7 mouse cellular contexts compared by ENCODE assay signal in genomic region chr4:120667555-120667954, GRCm38 (mm10). TPM values are rescaled to one million over a fixed set of nuclear protein-coding genes. Genes with fewer than 3 reads are reported as not detected.
DNase-seq lines count a peak whose midpoint lies in the region; ATAC-seq and TF ChIP-seq lines count a peak whose summit lies in the region.

No protein-coding gene starts in this region.

- peaks cover 5% of the 10 kb centered on the region for H3K27me3 ChIP-seq in lung, postnatal 0 days (replicated peaks; ENCODE audit: insufficient read depth, low read length)
- H3K27me3 ChIP-seq in forebrain, embryonic 11.5 days (ENCODE audit: control insufficient read depth, insufficient read depth, low read length), result peaks cover 14% of the 10 kb centered on the region
- H3K27me3 ChIP-seq in limb, embryonic 14.5 days (ENCODE audit: control insufficient read depth, insufficient read depth, low read length), result peaks cover 33% of the 10 kb centered on the region
- H3K27me3 ChIP-seq in stomach, embryonic 15.5 days (replicated peaks), result peaks cover 6% of the 10 kb centered on the region; the same call in 1 of the 2 replicates

- H3K4me1 ChIP-seq in lung, postnatal 0 days (ENCODE audit: insufficient read depth, low read depth, low read length), result 0 out of 2 replicates have a peak, but pooled peaks cover 6% of the 10 kb centered on the region
- peaks cover 6% of the 10 kb centered on the region; the same call in 1 of the 2 replicates for H3K4me1 ChIP-seq in forebrain, embryonic 11.5 days (replicated peaks; ENCODE audit: control insufficient read depth, insufficient read depth, low read length)
- H3K4me1 ChIP-seq in limb, embryonic 14.5 days (ENCODE audit: control insufficient read depth, insufficient read depth, low read length), result 0 out of 2 replicates have a peak, but pooled peaks cover 6% of the 10 kb centered on the region
- peaks cover 9% of the 10 kb centered on the region for H3K4me1 ChIP-seq in stomach, embryonic 15.5 days

- peak overlapping the region; percentile 100 for H3K4me2 ChIP-seq in lung, postnatal 0 days (replicated peaks; ENCODE audit: low read depth, low read length)
- peak overlapping the region; percentile 100 for H3K4me2 ChIP-seq in forebrain, embryonic 11.5 days (ENCODE audit: low read depth, low read length, severe bottlenecking)
- peak overlapping the region; percentile 100 for H3K4me2 ChIP-seq in limb, embryonic 14.5 days (replicated peaks; ENCODE audit: low read depth, low read length, severe bottlenecking)
- peak overlapping the region; percentile 100 for H3K4me2 ChIP-seq in stomach, embryonic 15.5 days

- TF ChIP-seq POLR2A in limb, embryonic 14.5 days (IDR thresholded peaks at IDR 0.05; ENCODE audit: borderline replicate concordance, extremely low read depth, insufficient read depth, insufficient read length), result no peak

- TF ChIP-seq CTCF in lung, postnatal 0 days (IDR thresholded peaks at IDR 0.05), result no peak

- peak overlapping the region; percentile 53 for H3K4me3 ChIP-seq in lung, postnatal 0 days (ENCODE audit: low read depth, low read length)
- H3K4me3 ChIP-seq in forebrain, embryonic 11.5 days (ENCODE audit: low read depth, low read length), result peak overlapping the region; percentile 61
- H3K4me3 ChIP-seq in limb, embryonic 14.5 days (replicated peaks; ENCODE audit: low read length), result peak overlapping the region; percentile 53
- peak overlapping the region; percentile 57 for H3K4me3 ChIP-seq in stomach, embryonic 15.5 days (replicated peaks)

- no peak overlapping the region for H3K27ac ChIP-seq in lung, postnatal 0 days (ENCODE audit: low read length)
- H3K27ac ChIP-seq in forebrain, embryonic 11.5 days (ENCODE audit: low read depth, low read length), result no peak overlapping the region
- H3K27ac ChIP-seq in limb, embryonic 14.5 days (replicated peaks; ENCODE audit: low read depth, low read length), result no peak overlapping the region
- H3K27ac ChIP-seq in stomach, embryonic 15.5 days, result no peak overlapping the region

- WGBS in lung, postnatal 0 days, result 24% methylated on average over 10 of the region's 10 CpGs
- 12% methylated on average over 10 of the region's 10 CpGs for WGBS in forebrain, embryonic 11.5 days
- WGBS in limb, embryonic 14.5 days, result 13% methylated on average over 10 of the region's 10 CpGs
- WGBS in stomach, embryonic 15.5 days, result 22% methylated on average over 10 of the region's 10 CpGs

- no peak for TF ChIP-seq EP300 in lung, postnatal 0 days (IDR thresholded peaks at IDR 0.05)

- no peak for ATAC-seq in lung, postnatal 0 days
- ATAC-seq in forebrain, embryonic 11.5 days (replicated peaks; ENCODE audit: low FRiP score), result no peak
- ATAC-seq in limb, embryonic 14.5 days (ENCODE audit: low FRiP score, low read depth), result no peak
- no peak for ATAC-seq in stomach, embryonic 15.5 days (ENCODE audit: insufficient read depth, low FRiP score, low read depth)
- ATAC-seq in megakaryocyte progenitor cell, adult 5-6 weeks (replicated peaks; ENCODE audit: poor library complexity), result no peak

- H3K36me3 ChIP-seq in lung, postnatal 0 days (ENCODE audit: insufficient read depth, low read length), result no peaks in the 10 kb centered on the region
- no peaks in the 10 kb centered on the region for H3K36me3 ChIP-seq in forebrain, embryonic 11.5 days (ENCODE audit: control insufficient read depth, insufficient read depth, low read length)
- no peaks in the 10 kb centered on the region for H3K36me3 ChIP-seq in limb, embryonic 14.5 days (ENCODE audit: control insufficient read depth, insufficient read depth, low read length)
- H3K36me3 ChIP-seq in stomach, embryonic 15.5 days, result no peaks in the 10 kb centered on the region

- no peak for DNase-seq in lung, postnatal 0 days (ENCODE audit: low spot score)
- DNase-seq in lung, adult 18-20 months, result no peak
- DNase-seq in forebrain, embryonic 11.5 days (ENCODE audit: low spot score), result no peak
- DNase-seq in limb, embryonic 14.5 days (ENCODE audit: low spot score), result no peak
- no peak for DNase-seq in adrenal gland, adult 8-10 months

- no peaks in the 10 kb centered on the region for H3K9me3 ChIP-seq in lung, postnatal 0 days (ENCODE audit: low read length)
- no peaks in the 10 kb centered on the region for H3K9me3 ChIP-seq in forebrain, embryonic 11.5 days (ENCODE audit: control insufficient read depth, low read length)
- H3K9me3 ChIP-seq in limb, embryonic 14.5 days (ENCODE audit: control insufficient read depth, low read length), result no peaks in the 10 kb centered on the region
- H3K9me3 ChIP-seq in stomach, embryonic 15.5 days, result no peaks in the 10 kb centered on the region

- peak overlapping the region; percentile 0; the same call in 1 of the 2 replicates for H3K9ac ChIP-seq in lung, postnatal 0 days (replicated peaks; ENCODE audit: low read depth)
- peak overlapping the region; percentile 55; the same call in 1 of the 2 replicates for H3K9ac ChIP-seq in forebrain, embryonic 11.5 days (ENCODE audit: low read length)
- peak overlapping the region; percentile 55; the same call in 1 of the 2 replicates for H3K9ac ChIP-seq in limb, embryonic 14.5 days (ENCODE audit: low read depth, low read length, severe bottlenecking)
- peak overlapping the region; percentile 44 for H3K9ac ChIP-seq in stomach, embryonic 15.5 days

RNA-seq across cellular contexts. Expression of gene Cited4, which starts 1.2 kb away (rescaled TPM):
- polyA plus RNA-seq in lung, postnatal 0 days (2015; fragmentation: Nextera tagmentation; extraction: Ambion mirVana), result 3.9 and 4.2 TPM in 2 replicates
- 10.8 and 12.4 TPM in 2 replicates for polyA plus RNA-seq in forebrain, embryonic 11.5 days (2014; fragmentation: Nextera tagmentation; extraction: Ambion mirVana)
- polyA plus RNA-seq in limb, embryonic 14.5 days (2012; rRNA removed), result 2.7 and 3.4 TPM in 2 replicates
- 3.9 and 4.1 TPM in 2 replicates for polyA plus RNA-seq in limb, embryonic 14.5 days (2014; fragmentation: Nextera tagmentation; extraction: Ambion mirVana)
- 8.4 and 13.2 TPM in 2 replicates for polyA plus RNA-seq in stomach, embryonic 15.5 days (2015; fragmentation: Nextera tagmentation; extraction: Ambion mirVana)
- total RNA-seq in adrenal gland, adult 8-10 months (2022), result 10 to 100 TPM in 2 of 4 experiments, 1 to 10 TPM in 2; 9.6 to 19.4 (median 12.6) TPM
- total RNA-seq in megakaryocyte progenitor cell, adult 5-6 weeks (2015), result 3.2 and 4.6 TPM in 2 replicates
- total RNA-seq in megakaryocyte progenitor cell, adult 5-6 weeks (2017), result 5.6 and 7.5 TPM in 2 replicates

Comparison
In these comparisons a context has a peak if more than half of its experiments do, and no peak if none do; other contexts are left out.
1. H3K9ac ChIP-seq: peak in every context shown above with its lines; median percentile 55 in forebrain, embryonic 11.5 days; 55 in limb, embryonic 14.5 days; 44 in stomach, embryonic 15.5 days; 0 in lung, postnatal 0 days.